Mouse (Mus musculus) embryo, embryonic 10 days (tissue): ENCODE results near the gene Gbx1.
"Not testable (repeated sequence)": the region's sequence is repeated elsewhere in the genome, so short reads cannot be mapped to it uniquely, and the experiment has no call there.

Source experiments
- DNase-seq: peaks from one replicate; pipeline ENCODE4 v3.0.0-alpha.2; 2015; ENCODE audit warnings: low spot score

Gbx1 gene

DNA sequence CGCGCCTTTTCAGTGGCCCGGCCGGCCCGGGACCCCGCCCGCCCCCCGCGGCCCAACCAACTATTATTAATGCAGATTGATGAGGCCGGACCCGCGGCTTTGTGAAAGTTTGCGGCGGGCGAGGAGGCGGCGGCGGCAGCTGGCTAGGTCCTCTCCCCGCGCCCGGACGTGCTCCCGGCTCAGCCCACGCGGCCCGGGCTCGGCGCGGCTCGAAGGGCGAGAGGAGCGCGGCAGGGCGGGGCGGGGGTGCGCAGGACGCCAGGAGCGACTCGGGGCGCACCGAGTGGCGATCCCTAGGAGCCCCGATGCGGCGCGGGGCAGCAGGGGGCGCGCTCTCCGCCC lies at the start of gene Gbx1:
Gene Gbx1 (minus strand): TSS at position 314 of the 342 bp plus-strand sequence.
- DNase-seq: peak; percentile 70

DNA sequence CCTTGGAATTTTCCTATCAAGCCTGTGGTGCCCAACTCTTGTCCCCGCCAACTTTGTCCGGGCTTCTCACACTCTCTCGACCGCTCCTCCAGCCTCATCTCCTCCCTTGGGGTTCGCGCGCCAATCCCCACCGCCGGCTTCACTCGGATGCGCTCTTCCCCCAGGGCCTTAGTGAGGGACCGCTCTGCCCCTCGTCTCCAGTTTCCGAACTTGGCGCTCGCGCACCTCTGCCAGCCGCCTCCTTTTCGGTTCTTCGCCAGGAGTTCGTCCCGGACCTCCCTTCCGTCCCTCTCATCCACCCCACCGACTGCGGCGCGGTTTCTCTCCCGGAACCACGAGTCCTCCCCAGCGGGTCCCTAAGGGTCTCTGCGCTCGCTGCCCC lies 49.8 kb upstream of the Gbx1 start:
- DNase-seq: peak; percentile 49

DNA sequence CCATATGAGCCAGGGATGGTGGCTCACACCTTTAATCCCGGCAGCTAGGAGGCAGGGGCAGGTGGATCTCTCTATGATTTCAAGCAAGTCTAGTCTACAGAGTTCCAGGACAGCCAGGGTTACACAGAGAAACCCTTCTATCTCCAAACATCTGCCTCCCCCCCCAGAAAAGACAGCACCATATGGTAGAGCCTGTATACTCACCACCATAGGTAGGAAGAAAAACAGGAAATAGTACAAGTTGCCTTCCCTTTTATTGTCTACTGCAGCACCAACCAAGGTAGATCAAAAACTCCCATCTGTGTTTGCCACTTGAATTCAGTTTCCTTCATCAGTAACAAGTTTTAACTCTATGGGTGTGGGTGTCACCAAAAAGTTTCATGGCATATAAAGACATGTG lies 48.9 kb upstream of the Gbx1 start:
- no peak for DNase-seq

DNA sequence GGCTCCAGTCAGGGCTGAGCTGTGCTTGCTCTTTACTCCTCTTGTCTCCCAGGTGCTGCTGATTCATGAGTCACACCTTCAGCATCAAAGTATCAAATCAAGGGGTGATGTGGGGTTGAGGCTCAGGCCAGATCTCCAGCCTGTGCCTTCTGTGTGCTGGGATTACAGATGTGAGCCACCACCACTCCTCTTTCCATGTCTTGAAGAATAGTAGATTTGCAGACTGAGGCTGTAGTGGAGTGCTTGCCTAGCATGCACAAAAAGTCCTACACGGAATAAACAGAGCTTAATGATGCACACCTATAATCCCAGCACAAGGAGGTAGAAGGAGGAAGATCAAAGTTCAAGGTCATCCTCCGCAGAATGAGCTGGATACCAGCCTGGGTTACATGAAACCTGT lies 29.7 kb upstream of the Gbx1 start, which contains the start of gene 4931409K22Rik:
Gene 4931409K22Rik (minus strand): TSS at position 101 of the 400 bp plus-strand sequence.
- DNase-seq: no peak

DNA sequence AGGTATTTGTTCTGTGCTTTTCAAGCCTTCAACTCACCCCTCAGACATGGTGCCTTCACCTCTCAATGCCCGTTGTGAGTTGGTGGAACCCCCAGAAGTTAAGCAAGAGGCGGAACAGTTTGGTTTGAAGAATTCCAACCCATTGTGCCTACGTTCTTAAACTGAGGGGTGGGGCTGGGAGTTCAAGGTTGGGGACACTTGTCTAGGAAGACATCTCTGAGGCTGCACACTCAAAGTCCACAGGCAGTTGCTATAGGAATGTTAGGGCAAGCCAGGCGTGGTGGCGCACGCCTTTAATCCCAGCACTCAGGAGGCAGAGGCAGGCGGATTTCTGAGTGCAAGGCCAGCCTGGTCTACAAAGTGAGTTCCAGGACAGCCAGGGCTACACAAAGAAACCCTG lies 28.3 kb upstream of the Gbx1 start:
- DNase-seq: not testable (repeated sequence)

DNA sequence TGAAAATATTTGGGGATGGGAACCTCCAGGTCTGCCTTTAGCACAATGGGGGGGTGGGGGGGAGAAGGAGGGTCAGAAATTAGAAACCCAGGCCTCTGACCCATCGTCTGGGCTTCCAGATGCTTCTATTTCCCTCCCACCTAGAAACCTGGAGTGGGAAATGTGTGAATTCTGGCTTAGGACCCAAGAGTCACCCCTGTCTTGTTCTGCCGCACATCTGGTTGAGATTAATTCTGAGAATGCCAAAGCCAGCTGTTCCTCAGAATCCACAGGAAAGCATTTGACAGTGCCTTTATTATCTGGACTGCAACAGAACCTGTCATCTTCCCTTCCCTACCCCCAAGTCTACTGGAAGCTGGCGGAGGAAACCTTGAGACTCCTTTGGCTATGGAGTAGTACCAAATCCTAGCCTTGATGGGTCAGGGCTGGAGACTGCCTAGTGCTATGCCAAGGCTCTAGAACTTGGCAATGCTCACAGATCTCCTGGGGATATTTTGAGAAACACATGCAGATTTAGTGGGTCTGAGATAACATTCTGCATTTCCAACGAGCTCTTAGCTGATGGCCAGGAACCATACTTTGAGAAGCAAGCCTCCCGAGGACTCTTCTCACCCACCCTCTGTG lies 26.7 kb upstream of the Gbx1 start:
- no peak for DNase-seq

DNA sequence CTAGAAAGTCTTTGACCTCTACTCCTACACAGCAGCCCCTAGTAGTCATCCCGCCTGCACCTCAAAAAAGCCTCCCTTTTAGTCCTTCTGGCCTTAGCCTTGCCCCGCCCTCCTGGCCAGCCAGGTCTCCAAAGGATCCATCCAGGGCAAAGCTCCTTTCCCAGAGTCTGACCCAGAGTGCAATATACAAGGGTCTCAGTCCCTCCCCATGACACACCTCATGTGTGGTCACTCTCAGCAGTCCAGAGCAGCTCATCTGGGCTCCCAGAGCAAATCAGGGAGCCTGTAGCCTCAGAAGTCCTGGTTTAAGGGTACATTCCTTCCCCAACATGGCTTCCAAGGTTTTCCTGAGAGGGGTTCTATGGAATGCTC lies 24.3 kb upstream of the Gbx1 start:
- DNase-seq: no peak

DNA sequence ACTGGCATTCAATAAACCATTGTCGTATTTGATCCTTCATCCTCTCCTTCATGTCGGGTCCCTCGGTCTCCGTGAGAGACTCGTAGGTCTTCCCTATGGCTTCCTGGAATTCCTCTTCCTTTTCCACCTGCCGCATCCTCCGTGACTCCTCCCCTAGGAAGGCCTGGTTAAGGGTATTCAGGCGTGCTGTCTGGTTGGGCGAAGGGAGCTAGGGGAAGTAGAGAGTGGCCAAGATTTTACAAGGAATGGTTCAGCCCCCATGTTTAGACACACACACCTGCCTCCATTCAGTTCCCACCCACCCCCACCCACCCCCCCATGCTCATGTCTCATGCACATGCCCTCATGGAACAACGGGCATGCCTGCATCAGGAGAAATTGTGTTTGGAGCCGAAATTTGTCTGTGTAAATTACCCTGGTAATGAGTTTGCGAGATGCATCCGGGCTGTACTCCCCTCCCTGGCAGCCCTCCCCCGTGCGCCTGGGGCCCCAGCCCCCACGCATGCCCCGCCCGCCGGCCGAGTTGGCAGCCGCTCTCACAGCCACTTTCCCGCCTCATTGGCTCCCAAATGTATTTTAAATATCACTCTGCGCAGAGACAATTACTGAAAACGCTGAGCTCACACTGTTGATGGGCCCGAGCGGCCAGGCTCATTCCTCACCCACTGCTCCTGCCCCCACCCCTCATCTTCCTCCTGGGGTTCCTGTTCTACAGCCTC lies 23.8 kb upstream of the Gbx1 start:
- DNase-seq: no peak

DNA sequence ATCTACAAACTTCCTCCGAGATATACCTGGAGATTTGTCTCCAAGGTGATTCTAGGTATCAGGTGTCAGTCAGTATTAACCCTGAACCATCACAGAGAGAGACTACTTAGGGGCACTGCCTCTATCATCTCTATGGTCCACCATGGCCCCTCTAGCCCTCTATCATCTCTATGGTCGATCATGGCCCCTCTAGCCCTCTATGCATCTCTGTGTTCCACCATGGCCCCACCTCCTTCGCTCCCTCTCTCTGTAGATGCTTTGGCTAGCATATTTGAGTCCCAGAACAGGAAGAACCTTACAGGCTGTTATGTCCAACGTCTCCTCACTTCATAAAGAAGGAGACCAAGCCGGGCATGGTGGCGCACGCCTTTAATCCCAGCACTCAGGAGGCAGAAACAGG lies 15.6 kb upstream of the Gbx1 start:
- no peak for DNase-seq

DNA sequence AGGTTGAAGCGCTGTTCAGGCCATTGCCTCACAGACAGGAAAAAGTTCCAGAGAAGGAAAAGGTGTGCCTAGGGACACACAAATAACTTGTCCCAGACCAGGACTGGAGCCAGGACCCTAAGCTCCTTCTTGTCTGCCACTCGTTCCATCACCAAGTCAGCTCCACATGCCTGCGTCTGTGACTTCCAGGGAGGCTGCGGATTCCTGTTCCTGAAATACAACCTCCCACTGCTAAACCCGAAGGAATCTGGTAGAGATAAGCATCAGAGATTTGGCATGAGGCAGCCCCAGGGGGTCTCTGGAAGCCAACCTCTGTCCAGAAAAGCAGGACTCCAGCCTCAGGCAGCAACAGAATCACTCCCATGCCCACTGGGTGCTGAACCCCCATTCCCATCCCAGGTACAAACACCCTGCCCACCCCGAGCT lies 14.2 kb upstream of the Gbx1 start:
- no peak for DNase-seq

DNA sequence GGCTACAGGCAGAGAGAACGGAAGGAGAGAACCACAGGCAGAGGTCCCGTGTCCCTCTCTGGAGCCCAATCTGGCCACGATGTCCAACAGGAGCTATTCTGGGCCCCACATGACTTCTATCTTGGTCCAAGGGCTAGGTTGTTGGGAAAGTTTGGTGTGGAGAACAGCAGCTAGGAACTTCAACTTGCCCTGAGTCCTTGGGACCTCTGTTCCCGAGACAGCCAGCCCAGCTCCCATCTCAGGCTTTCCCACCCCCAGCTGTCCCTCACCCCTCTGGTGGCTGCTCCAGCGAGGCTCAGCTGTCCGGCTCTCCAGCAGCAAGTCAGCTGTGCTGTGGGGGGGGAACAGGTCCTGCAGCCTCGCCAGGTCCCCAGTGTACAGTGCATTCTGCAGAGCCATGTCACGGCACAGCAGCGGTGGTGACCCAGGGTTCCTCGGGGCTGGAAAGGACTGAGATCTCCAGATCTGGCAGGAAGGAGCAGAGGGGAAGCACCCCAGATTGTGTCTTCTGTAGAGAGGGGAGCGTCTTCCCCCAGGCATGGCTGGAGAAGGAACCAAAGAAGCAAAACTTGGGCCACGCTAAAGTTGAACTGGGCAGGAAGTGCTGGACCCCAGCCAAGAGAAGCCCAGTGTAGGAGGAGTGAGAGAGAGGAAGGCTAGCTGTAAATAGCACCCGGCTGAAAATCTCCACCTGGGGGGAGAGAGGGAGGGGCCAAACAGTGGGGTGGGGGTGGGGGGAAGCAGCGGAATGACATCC lies 13.6 kb upstream of the Gbx1 start, which contains the start of gene Asb10:
Gene Asb10 (minus strand): TSS at position 592 of the 757 bp plus-strand sequence.
- no peak for DNase-seq

DNA sequence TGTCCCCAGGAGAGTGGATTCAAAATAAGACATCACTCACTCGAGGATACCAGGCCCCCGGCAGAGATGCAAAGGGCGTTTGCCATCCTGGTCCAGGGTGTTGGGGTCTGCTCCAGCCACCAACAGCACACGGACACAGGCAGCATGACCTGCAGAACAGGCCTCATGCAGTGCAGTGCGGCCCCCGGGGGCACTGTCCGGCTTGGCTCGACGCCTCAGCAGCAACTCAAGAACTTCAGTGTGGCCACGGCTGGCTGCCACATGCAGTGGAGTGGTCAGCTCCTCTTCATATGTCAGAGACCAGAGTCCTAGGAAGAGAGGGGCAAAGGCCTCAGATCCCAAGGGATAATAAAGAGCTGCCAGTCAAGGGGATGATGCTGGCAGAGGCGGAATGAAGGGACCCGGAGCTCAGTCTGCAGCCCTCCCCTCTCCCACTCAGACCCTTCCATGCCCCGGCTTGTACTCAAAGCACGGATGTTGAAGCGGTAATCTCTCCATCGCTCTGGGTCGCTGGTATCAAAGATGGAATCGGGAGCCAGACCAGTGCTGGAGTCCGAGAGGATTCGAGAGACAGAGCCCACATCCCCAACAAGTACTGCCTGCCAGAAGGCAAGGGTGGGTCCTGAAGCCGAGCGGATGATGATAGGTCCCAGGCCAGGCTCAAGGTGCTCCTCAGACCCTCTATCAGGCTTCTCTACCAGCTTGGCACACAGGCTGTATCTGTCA lies 12.7 kb upstream of the Gbx1 start:
- DNase-seq: no peak

DNA sequence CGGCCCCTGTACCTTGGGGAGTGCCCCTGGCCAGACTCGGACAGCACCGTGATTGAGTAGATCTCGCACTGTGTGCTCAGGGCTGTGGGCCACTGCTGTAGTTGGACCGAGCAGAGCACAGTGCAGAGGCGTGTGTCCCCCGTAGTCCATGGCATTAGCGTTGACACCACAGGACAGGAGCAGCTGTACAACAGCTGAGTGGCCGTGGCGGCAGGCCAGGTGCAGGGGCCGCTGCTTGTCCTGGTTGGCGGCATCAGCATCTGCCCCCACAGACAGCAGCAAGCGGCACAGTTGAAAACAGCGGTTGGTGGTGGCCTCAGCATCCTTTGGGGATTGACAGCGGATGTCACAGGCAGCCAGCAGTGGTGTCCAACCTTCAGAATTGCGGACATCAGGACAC lies 10.6 kb upstream of the Gbx1 start:
- DNase-seq: no peak

DNA sequence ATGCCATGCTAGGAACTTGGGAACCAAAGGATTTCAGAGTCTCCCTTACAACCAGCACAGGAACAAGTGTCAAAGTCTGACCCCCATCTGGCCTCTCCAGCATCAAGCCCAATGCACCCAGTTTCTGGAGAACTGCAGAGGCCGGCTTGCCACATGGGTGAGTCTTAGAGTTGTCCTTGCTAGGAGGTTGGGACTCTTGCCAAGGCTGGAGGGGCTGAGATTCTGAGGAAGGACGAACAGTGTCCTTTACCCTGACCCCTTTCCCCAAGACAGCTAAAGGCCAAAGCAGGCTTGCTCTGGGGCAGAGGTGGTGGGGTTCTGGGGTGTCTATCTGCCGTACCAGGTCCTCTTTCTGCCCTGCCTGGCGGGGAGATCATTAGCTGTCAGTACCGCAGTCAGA lies 9.5 kb upstream of the Gbx1 start:
- DNase-seq: no peak

DNA sequence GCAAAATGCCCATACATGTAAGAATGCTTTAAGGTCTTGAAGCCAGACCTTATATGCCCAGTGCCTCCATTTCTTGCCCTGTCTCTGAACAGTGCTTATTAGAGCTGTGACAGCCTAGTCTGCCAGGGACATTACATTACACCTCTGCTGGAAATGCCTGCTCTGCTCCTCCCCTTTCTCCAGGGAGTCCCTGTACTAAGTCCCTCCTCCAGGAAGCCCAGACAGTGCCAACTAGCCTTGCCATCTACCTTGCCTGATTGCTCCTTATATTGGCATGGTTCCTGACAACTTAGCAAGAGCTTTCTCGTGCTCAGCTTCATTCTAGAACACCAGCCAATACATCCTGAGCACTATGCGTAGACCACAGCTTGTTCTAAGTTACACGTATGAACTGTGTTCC lies 8.7 kb upstream of the Gbx1 start:
- DNase-seq: no peak

DNA sequence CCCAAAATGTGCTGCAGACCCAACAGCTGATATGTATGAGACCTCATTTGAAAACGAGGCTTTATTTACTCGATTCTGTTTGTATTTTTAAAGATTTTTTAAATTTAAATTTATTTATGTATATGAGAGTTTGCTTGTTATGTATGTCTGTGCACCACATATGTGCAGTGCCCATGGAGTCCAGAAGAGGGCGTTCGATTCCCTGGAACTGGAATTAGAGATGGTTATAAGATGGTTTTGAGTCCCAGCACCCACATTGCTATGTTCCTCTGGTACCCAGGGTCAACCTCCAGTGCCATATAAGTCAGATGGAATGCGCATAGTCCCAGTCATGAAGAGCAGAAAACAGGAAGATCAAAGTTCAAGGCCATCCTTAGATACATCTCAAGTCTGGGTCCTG lies 7.3 kb upstream of the Gbx1 start:
- DNase-seq: no peak

DNA sequence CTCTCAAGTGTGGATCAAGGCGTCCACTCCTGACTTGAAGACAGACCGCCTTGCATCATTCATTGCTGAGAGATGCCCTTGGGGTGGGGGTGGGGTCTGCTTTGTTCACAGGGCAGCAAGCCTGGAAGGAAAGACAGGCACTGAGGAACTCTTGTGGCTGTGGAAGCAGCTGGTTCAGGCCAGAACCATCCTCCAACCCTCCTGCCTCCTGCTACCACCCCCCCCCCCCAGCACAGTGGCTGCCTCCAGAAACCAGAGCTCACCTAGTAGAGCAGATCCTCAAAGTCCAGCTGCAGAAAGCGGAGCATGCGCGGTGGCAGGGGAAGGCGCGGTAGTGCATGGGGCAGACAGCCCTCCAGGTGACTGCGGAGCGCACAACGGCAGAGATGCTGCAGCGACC lies 6.4 kb upstream of the Gbx1 start:
- no peak for DNase-seq

DNA sequence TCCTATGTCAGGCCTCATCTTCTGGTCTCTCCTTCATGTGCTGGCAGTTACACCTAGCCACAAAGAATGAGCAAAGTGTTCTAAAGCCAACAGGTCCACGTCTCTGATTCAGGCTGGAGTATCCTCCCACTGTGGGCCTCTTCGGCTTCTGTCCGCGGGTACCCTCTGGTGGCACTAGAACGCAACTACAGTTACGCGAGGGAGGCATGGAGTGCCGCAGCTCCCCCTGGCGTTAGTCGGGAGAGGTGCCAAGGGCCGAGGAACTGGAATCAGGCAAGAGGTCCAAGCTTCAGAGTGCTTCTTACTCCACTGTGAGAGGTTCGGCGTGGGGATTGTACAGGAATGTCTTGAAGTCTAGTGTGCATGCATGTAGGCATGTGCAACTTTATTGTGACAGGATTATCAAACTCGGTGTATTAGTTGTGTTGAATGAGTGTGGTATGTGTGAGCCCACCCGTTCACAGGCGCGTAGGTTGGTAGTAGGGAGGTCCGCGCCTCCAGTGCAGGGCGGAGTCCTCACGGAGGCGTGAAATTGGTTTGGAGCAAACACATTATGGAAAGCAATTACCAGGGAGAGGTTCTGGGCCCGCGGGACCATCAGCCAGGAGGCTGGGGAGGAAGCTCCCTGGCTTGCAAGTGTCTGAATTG lies 3.2 kb upstream of the Gbx1 start:
- DNase-seq: peak; percentile 93

DNA sequence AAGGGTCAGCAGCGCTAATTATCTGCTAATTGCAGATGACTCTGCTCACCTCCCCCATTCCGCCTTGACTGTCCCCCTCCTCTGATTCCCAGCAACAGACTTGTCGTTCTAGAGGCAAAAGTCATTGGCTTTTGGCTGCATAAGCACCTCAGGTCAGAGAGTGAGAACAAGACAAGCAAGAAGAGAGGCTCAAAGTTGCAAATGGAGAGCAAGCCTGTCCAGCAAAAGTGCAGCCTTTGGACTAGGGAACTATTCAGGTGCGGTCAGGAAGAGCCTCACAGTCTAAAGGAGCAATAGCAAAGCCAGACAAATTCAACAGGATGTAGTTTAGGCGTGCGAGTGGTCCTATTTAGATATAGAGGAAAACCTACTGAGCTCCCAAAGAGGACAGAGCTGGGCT lies 778 bp upstream of the Gbx1 start:
- no peak for DNase-seq

DNA sequence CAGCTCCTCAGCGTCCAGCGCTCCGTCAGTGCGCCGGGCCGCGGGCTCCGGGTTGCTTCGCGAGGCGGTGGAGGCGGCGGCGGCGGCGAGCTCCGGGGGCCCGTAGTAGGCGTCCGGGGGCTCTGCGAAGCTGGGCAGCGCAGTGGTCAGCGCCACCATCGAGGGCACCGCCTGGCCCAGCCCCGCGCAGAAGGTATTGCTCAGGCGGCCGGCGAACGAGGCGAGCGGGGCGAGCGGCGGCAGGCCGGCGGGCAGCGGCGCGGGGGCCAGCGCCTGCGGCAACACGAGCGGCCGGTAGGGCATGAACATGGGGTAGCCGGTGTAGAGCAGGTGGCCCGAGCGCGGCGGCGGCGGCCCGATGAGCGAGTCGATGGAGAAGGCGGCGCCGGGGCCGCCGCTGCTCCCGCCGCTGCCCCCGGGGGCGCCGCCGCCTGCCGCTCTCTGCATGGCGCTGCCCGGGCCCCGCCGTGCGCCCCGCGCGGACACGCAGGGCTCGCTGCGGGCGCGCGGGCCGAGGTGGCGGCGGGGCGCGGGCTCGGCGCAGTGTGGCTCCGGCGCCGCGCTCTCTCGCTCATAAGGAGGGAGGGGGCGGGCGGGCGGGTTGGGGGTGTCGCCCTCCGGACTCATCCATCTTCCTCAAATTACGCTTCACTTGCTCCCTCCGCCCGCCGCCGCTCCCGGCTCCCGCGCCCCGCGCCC lies 663 bp downstream of the Gbx1 start:
- DNase-seq: peak; percentile 30
